Mouse (Mus musculus) ES-Bruce4 (cell line): ENCODE measurements around the gene 2410015M20Rik. TPM values are rescaled to one million over a fixed set of nuclear protein-coding genes. Genes with fewer than 3 reads are reported as not detected.

Experiments
- H3K27ac ChIP-seq: 2 replicates; pipeline ENCODE4 v1.5.1; 2012; ENCODE audit warnings: low read length, inconsistent platforms; ENCODE audit not compliant: insufficient read depth
- H3K27me3 ChIP-seq: 2 replicates; pipeline ENCODE4 v1.6.1; 2012; ENCODE audit warnings: mild to moderate bottlenecking, low read length, inconsistent platforms; ENCODE audit not compliant: control insufficient read depth, poor library complexity, insufficient read depth, severe bottlenecking
- H3K36me3 ChIP-seq: 2 replicates; pipeline ENCODE4 v1.6.1; 2012; ENCODE audit warnings: inconsistent platforms, mild to moderate bottlenecking, low read length, moderate library complexity; ENCODE audit not compliant: control insufficient read depth, poor library complexity, insufficient read depth, severe bottlenecking
- H3K4me1 ChIP-seq: one replicate; pipeline ENCODE4 v1.8.1; 2011; ENCODE audit warnings: low read length; ENCODE audit not compliant: control insufficient read depth, insufficient read depth
- H3K4me3 ChIP-seq: 2 replicates; pipeline ENCODE4 v1.5.1; 2011; ENCODE audit warnings: low read depth, mild to moderate bottlenecking, low read length
- H3K9ac ChIP-seq: 2 replicates; pipeline ENCODE4 v1.6.1; 2012; ENCODE audit warnings: low read depth, mild to moderate bottlenecking, inconsistent platforms; ENCODE audit not compliant: poor library complexity, severe bottlenecking
- H3K9me3 ChIP-seq: replicated peaks from 2 replicates; pipeline ENCODE4 v1.6.1; 2012; ENCODE audit warnings: mild to moderate bottlenecking, low read length, inconsistent platforms; ENCODE audit not compliant: control insufficient read depth, poor library complexity, insufficient read depth, severe bottlenecking
- CTCF ChIP-seq: IDR thresholded peaks from one replicate; pipeline ENCODE4 v1.8.1; 2011; ENCODE audit warnings: low read depth, low read length
- POLR2A ChIP-seq: IDR thresholded peaks from one replicate; pipeline ENCODE4 v1.8.1; 2011; ENCODE audit warnings: low read length; ENCODE audit not compliant: insufficient read depth
- polyA plus RNA-seq: library from polyadenylated mRNA; stranded (reverse); fragments of >200 nt; gene quantifications from 2 replicates; pipeline ENCODE4 v1.2.4, GENCODE M21; 2011; ENCODE audit warnings: low read depth; ENCODE audit not compliant: missing spikeins, insufficient read depth, insufficient read length

2410015M20Rik gene
- polyA plus RNA-seq, 1 experiment = 105 TPM

- peaks cover 24% of the 10 kb centered on the region for H3K36me3 ChIP-seq
- no peak overlapping the region for H3K27ac ChIP-seq
- no peaks in the 10 kb centered on the region for H3K9me3 ChIP-seq
- no peak overlapping the region for H3K4me3 ChIP-seq
- no peak overlapping the region for H3K9ac ChIP-seq
- peak; percentile 84 for TF ChIP-seq CTCF
- TF ChIP-seq POLR2A = no peak
- no peaks in the 10 kb centered on the region for H3K4me1 ChIP-seq
- no peaks in the 10 kb centered on the region for H3K27me3 ChIP-seq
Observed at GRCm38 (mm10) chr17:56558448-56558847, 51.1 kb downstream of the 2410015M20Rik start.

Other genes starting within 250 kb of the 2410015M20Rik start
- 149 and 159 TPM in 2 replicates for gene Ptprs, start 133.3 kb downstream of the 2410015M20Rik start, polyA plus RNA-seq
- not detected in 2 replicates for gene Znrf4, start 97.3 kb downstream of the 2410015M20Rik start, polyA plus RNA-seq
- gene Gm20219, start 55.4 kb downstream of the 2410015M20Rik start, polyA plus RNA-seq = 1.1 and 2.3 TPM in 2 replicates
- gene Safb2, start 25.2 kb downstream of the 2410015M20Rik start, polyA plus RNA-seq = 107 and 117 TPM in 2 replicates
- gene Safb, start 24.9 kb downstream of the 2410015M20Rik start, polyA plus RNA-seq = 99.4 and 111 TPM in 2 replicates
- 704 and 766 TPM in 2 replicates for gene Rpl36, start 3.6 kb upstream of the 2410015M20Rik start, polyA plus RNA-seq
- gene Lonp1, start 17.1 kb upstream of the 2410015M20Rik start, polyA plus RNA-seq = 60.3 and 62.1 TPM in 2 replicates
- gene Catsperd, start 18.4 kb upstream of the 2410015M20Rik start, polyA plus RNA-seq = 2.4 and 3.7 TPM in 2 replicates
- gene Ranbp3, start 63.5 kb upstream of the 2410015M20Rik start, polyA plus RNA-seq = 72.6 and 75.6 TPM in 2 replicates
- 152 and 177 TPM in 2 replicates for gene Ndufa11, start 108.0 kb upstream of the 2410015M20Rik start, polyA plus RNA-seq
- 23.2 and 24.2 TPM in 2 replicates for gene Vmac, start 108.3 kb upstream of the 2410015M20Rik start, polyA plus RNA-seq
- gene Nrtn, start 147.8 kb upstream of the 2410015M20Rik start, polyA plus RNA-seq = 8.1 and 10.8 TPM in 2 replicates
- gene Dus3l, start 155.0 kb upstream of the 2410015M20Rik start, polyA plus RNA-seq = 18.4 and 18.9 TPM in 2 replicates
- not detected in 2 replicates for gene Prr22, start 160.5 kb upstream of the 2410015M20Rik start, polyA plus RNA-seq
- gene Rfx2, start 221.2 kb upstream of the 2410015M20Rik start, polyA plus RNA-seq = 27.5 and 30.5 TPM in 2 replicates